Mouse (Mus musculus) CH12.LX (cell line): Measurements from ENCODE around the gene Hist1h2bn. TPM values are rescaled to one million over a fixed set of nuclear protein-coding genes. Genes with fewer than 3 reads are reported as not detected.
"Not testable (repeated sequence)": the region's sequence is repeated elsewhere in the genome, so short reads cannot be mapped to it uniquely, and the experiment has no call there.

Experiments
- DNase-seq: peaks from one replicate; pipeline ENCODE4 v3.0.0-alpha.2; 2013; ENCODE audit errors: extremely low read depth
- H3K27ac ChIP-seq: 2 replicates; pipeline ENCODE4 v1.5.1; 2012; ENCODE audit warnings: low read depth, mild to moderate bottlenecking, control low read depth, moderate library complexity; ENCODE audit not compliant: insufficient read depth
- H3K27me3 ChIP-seq: replicated peaks from 2 replicates; pipeline ENCODE3; 2012; ENCODE audit warnings: inconsistent platforms
- H3K36me3 ChIP-seq, 2 experiments: replicated peaks in 1 of 2; 2 replicates each; pipeline versions ENCODE3 to v1.6.1; 2012; ENCODE audit warnings: inconsistent platforms in 1 of 2, low read length in 1 of 2, mild to moderate bottlenecking in 1 of 2, mixed read lengths in 1 of 2, moderate library complexity in 1 of 2; ENCODE audit not compliant: control insufficient read depth in 1 of 2, insufficient read depth in 1 of 2
- H3K4me1 ChIP-seq, 2 experiments: 2 replicates each; pipeline ENCODE4 v1.6.1; 2012; ENCODE audit warnings: inconsistent platforms in 1 of 2, moderate library complexity in 1 of 2; ENCODE audit not compliant: insufficient read depth in 2 of 2, control insufficient read depth in 1 of 2
- H3K4me2 ChIP-seq: 2 replicates; pipeline ENCODE4 v1.6.1; 2012; ENCODE audit warnings: low read depth, mild to moderate bottlenecking, control low read depth; ENCODE audit not compliant: poor library complexity, insufficient read depth, severe bottlenecking
- H3K4me3 ChIP-seq, 3 experiments: fragments of 150-350 bp in 1 of 3; sonication (generic) in 1 of 3; replicated peaks in 1 of 3; 2 replicates each; pipeline versions ENCODE3 to v1.5.1; 2011 to 2012; ENCODE audit warnings: low read depth in 2 of 3, low read length in 2 of 3, mild to moderate bottlenecking in 2 of 3, moderate library complexity in 2 of 3, control low read depth in 1 of 3, improper control_type of control experiment in 1 of 3, inconsistent platforms in 1 of 3, mixed read lengths in 1 of 3; ENCODE audit not compliant: poor library complexity in 1 of 3
- H3K79me2 ChIP-seq: replicated peaks from 2 replicates; pipeline ENCODE4 v1.6.1; 2012; ENCODE audit warnings: mild to moderate bottlenecking, moderate library complexity; ENCODE audit not compliant: control insufficient read depth, poor library complexity, insufficient read depth, severe bottlenecking; ENCODE audit errors: extremely low read depth
- H3K9ac ChIP-seq: 2 replicates; pipeline ENCODE4 v1.6.1; 2012; ENCODE audit warnings: low read depth, mild to moderate bottlenecking, control low read depth, moderate library complexity; ENCODE audit not compliant: insufficient read depth
- H3K9me3 ChIP-seq: replicated peaks from 2 replicates; pipeline ENCODE3; 2012; ENCODE audit warnings: low read length, inconsistent platforms, mixed read lengths
- CHD1 ChIP-seq: IDR thresholded peaks from 2 replicates; pipeline ENCODE4 v1.6.1; 2012; ENCODE audit warnings: low read depth, low read length, improper control_type of control experiment, inconsistent platforms
- CHD2 ChIP-seq: IDR thresholded peaks from 2 replicates; pipeline ENCODE4 v1.6.1; 2011; ENCODE audit warnings: low read length, improper control_type of control experiment
- CTCF ChIP-seq, 2 experiments: IDR thresholded peaks in 1 of 2; conservative IDR thresholded peaks in 1 of 2; 2 replicates each; pipeline ENCODE4 v1.5.1; 2011 to 2012; ENCODE audit warnings: low read depth in 2 of 2, low read length in 2 of 2, improper control_type of control experiment in 1 of 2, inconsistent platforms in 1 of 2, mild to moderate bottlenecking in 1 of 2, moderate library complexity in 1 of 2
- E2F4 ChIP-seq: IDR thresholded peaks from 2 replicates; pipeline ENCODE4 v1.6.1; 2011; ENCODE audit warnings: low read depth, low read length, improper control_type of control experiment; ENCODE audit not compliant: insufficient replicate concordance
- MAX ChIP-seq: IDR thresholded peaks from 2 replicates; pipeline ENCODE4 v1.6.1; 2011; ENCODE audit warnings: low read length, improper control_type of control experiment
- NELFE ChIP-seq: IDR thresholded peaks from 2 replicates; pipeline ENCODE4 v1.6.1; 2011; ENCODE audit warnings: low read depth, low read length, improper control_type of control experiment
- NRF1 ChIP-seq: IDR thresholded peaks from 2 replicates; pipeline ENCODE4 v1.6.1; 2014; ENCODE audit warnings: low read depth, mild to moderate bottlenecking, inconsistent platforms, low read length, improper control_type of control experiment, moderate library complexity
- POLR2A ChIP-seq: IDR thresholded peaks from 2 replicates; pipeline ENCODE4 v1.6.1; 2011; ENCODE audit warnings: low read depth, mild to moderate bottlenecking, improper control_type of control experiment, low read length
- POLR2AphosphoS2 ChIP-seq: IDR thresholded peaks from 2 replicates; pipeline ENCODE4 v1.6.1; 2011; ENCODE audit warnings: low read depth, low read length, improper control_type of control experiment
- SIN3A ChIP-seq: IDR thresholded peaks from 2 replicates; pipeline ENCODE4 v1.6.1; 2012; ENCODE audit warnings: low read length, improper control_type of control experiment, inconsistent platforms
- SMC3 ChIP-seq: IDR thresholded peaks from 2 replicates; pipeline ENCODE4 v1.6.1; 2011; ENCODE audit warnings: low read depth, low read length, improper control_type of control experiment
- TBP ChIP-seq: conservative IDR thresholded peaks from 2 replicates; pipeline ENCODE4 v1.6.1; 2011; ENCODE audit warnings: low read depth, low read length, improper control_type of control experiment
- UBTF ChIP-seq: IDR thresholded peaks from 2 replicates; pipeline ENCODE4 v1.6.1; 2012; ENCODE audit warnings: low read depth, mild to moderate bottlenecking, inconsistent platforms, low read length, improper control_type of control experiment, moderate library complexity
- USF2 ChIP-seq: conservative IDR thresholded peaks from 2 replicates; pipeline ENCODE4 v1.6.1; 2011; ENCODE audit warnings: low read depth, low read length, improper control_type of control experiment
- ZMIZ1 ChIP-seq: IDR thresholded peaks from 2 replicates; pipeline ENCODE4 v1.6.1; 2012; ENCODE audit warnings: low read depth, mild to moderate bottlenecking, inconsistent platforms, low read length, improper control_type of control experiment
- ZNF384 ChIP-seq: IDR thresholded peaks from 2 replicates; pipeline ENCODE4 v1.6.1; 2012; ENCODE audit warnings: low read depth, low read length, improper control_type of control experiment, inconsistent platforms
- dilution Hi-C: fragments of 300-500 bp; cut with MboI; formaldehyde crosslinking; loops from 2 replicates; pipeline ENCODE4 v1.14.3; 2020; ENCODE audit warnings: low sequenced_read_pairs; ENCODE audit not compliant: extremely low pct_unique_long_range_greater_than_20kb, extremely low pct_ligation_motif_present
- in situ Hi-C: fragments of 300-500 bp; cut with MboI; formaldehyde crosslinking; loops from 3 replicates; pipeline ENCODE4 v1.14.3; 2019; ENCODE audit warnings: low sequenced_read_pairs, low pct_ligation_motif_present, low pct_unique_long_range_greater_than_20kb, mixed read lengths
- polyA plus RNA-seq: library from polyadenylated mRNA; unstranded; fragments of >175 nt; gene quantifications from 2 replicates; pipeline ENCODE4 v1.2.1, GENCODE M21; 2012; ENCODE audit warnings: low read depth; ENCODE audit not compliant: insufficient read length
- total RNA-seq, 2 experiments: library from RNA; depleted of rRNA; stranded (reverse); fragments of 300-350 nt in 1 of 2; fragments of >200 nt in 1 of 2; gene quantifications; 2 replicates each; pipeline ENCODE4 v1.2.3; 2012 to 2014

The Hist1h2bn gene
- total and polyA plus RNA-seq, 3 experiments: 2.6 to 1,563 (median 24.0) TPM

DNA sequence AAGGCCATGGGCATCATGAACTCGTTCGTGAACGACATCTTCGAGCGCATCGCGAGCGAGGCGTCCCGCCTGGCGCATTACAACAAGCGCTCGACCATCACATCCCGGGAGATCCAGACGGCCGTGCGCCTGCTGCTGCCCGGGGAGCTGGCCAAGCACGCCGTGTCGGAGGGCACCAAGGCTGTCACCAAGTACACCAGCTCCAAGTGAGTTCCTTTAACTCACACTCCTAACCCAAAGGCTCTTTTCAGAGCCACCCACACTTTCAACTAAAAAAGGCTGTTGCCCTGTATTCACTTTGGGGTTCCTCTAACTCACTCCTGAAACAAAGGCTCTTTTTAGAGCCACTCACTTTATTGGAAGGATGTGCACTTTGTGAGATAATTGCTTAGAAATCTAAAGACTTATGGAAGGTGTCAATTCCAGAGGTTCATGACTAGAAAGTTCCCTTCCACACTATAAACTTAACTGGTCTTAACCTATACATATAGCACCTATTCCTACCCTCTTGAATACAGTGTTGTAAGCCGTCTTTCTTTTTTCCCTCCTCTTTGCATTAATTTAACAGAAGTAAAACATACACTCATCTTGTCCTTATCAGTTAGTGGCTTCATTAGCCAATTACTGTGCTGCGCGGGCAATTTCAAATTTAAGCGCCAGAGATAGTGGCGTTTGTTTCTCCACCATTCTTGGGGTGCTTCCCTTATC, 525 bp downstream of the Hist1h2bn start:
- dilution Hi-C loops, in situ Hi-C loops, H3K9me3 ChIP-seq, H3K36me3 ChIP-seq, H3K79me2 ChIP-seq, H3K27me3 ChIP-seq: not testable (repeated sequence)
- Histone ChIP-seq H3K9ac (peak overlapping the region; percentile 82), H3K27ac (peak overlapping the region; percentile 75), H3K4me2 (peak overlapping the region; percentile 32; the same call in 1 of the 2 replicates), H3K4me1 (peaks cover 0 to 26% of the 10 kb centered on the region in 2 experiments; a peak in 2 of 4 replicates), H3K4me3 (peak overlapping the region; percentile 17 to 38 (median 36))
- DNase-seq: peak; percentile 65
- TF ChIP-seq NELFE (peak; percentile 73; the same call in 1 of the 2 replicates), CHD2 (peak; percentile 54), TBP (0 out of 2 replicates have a peak, but pooled peaks have one; percentile 35), SIN3A (peak; percentile 89), UBTF (peak; percentile 49; the same call in 1 of the 2 replicates), POLR2A (peak; percentile 87), ZMIZ1 (peak; percentile 96), E2F4 (peak; percentile 96), CHD1 (peak; percentile 48; the same call in 1 of the 2 replicates), POLR2AphosphoS2 (peak; percentile 99), NRF1 (peak; percentile 35; the same call in 1 of the 2 replicates)

DNA sequence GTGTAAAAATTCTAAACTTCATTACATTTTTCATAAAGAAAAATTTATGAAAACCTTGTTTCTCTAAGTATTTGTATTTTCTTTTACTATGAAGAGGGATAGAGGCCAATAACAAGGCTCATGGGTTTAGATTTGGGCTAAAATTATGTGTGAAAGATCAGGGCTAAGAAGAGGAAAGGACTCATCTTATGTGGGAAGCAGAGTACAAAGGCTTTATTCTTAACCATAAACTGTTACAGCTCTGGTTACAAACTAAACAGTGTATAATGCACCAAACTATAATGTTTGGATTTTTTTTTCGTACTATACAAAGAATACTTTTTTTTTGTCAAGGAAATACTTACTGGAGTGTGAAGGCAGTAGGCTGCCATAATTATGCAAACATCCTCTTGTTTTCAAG, 1.8 kb downstream of the Hist1h2bn start:
- H3K27me3 ChIP-seq: no peaks in the 10 kb centered on the region
- no peak for DNase-seq
- dilution Hi-C loops (no loop called here), in situ Hi-C loops (no loop called here)
- no peaks in the 10 kb centered on the region for H3K9me3 ChIP-seq
- no peaks in the 10 kb centered on the region for H3K79me2 ChIP-seq
- H3K4me3 ChIP-seq: no peak overlapping the region
- H3K27ac ChIP-seq: no peak overlapping the region
- H3K36me3 ChIP-seq: no peaks in the 10 kb centered on the region
- H3K4me2 ChIP-seq: no peak overlapping the region
- TF ChIP-seq ZNF384 (peak; percentile 12; the same call in 1 of the 2 replicates), TBP (peak; percentile 61; the same call in 1 of the 2 replicates), USF2 (no peak), SMC3 (no peak), ZMIZ1 (0 out of 2 replicates have a peak, but pooled peaks have one; percentile 31), CTCF (conservative IDR thresholded peaks at IDR 0.05 in 1 of 2, IDR thresholded peaks at IDR 0.05 in 1 of 2; ENCODE audit: low read depth in 2 of 2, low read length in 2 of 2) (no peak), MAX (no peak)
- H3K4me1 ChIP-seq: peaks cover 0 to 26% of the 10 kb centered on the region in 2 experiments; a peak in 2 of 4 replicates
- no peak overlapping the region for H3K9ac ChIP-seq
